In the genomic region with DNA sequence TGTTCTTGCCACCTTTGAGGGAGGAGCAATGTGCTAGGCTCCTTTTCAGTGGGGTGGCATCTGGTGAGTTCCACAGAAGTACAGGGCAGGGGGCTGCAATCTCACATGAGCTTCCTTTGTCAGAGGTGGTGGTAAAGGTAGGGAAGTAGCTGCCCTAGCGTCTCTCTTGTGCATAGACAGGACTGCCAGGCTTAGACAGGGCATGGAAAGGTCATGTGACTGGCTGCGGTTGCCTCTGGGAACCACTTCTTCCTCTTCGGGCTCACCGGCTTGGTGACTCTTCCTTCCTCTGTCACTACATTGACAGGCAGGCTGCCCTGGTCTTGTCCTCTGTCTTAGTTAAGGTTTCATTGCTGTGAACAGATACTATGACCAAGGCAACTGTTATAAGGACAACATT, we compare ENCODE assay signal across 13 mouse cellular contexts.
DNase-seq lines count a peak whose midpoint lies in the region; ATAC-seq and TF ChIP-seq lines count a peak whose summit lies in the region.
"Had no signal": no experiment of that assay in that cellular context is flagged by ENCODE, and none has a peak within 500 bp of the region (broad histone marks: within the 10 kb centered on the region; RNA-seq: fewer than 3 reads in every experiment).

No protein-coding gene starts in this region.

- no peaks in the 10 kb centered on the region for H3K9me3 ChIP-seq in kidney, embryonic 15.5 days (replicated peaks)
- H3K9me3 ChIP-seq: heart, embryonic 13.5 days had no signal

- H3K4me1 ChIP-seq in spleen, adult 2 months (ENCODE audit: control insufficient read depth, insufficient read depth, insufficient read length) = peaks cover 18% of the 10 kb centered on the region; the same call in 1 of the 2 replicates
- H3K4me1 ChIP-seq in kidney, embryonic 15.5 days = 0 out of 2 replicates have a peak, but pooled peaks cover 1% of the 10 kb centered on the region

- TF ChIP-seq POLR2A in spleen, adult 2 months (IDR thresholded peaks at IDR 0.05; ENCODE audit: low read depth, low read length) = no peak

- H3K36me3 ChIP-seq in spleen, adult 2 months (ENCODE audit: control insufficient read depth, insufficient read depth, low read length) = peaks cover 2% of the 10 kb centered on the region; the same call in 1 of the 2 replicates
- H3K36me3 ChIP-seq in kidney, embryonic 15.5 days = peaks cover 80% of the 10 kb centered on the region
- H3K36me3 ChIP-seq: G1E had no signal

- H3K4me3 ChIP-seq in spleen, adult 2 months (ENCODE audit: extremely low read depth, insufficient read depth, insufficient read length) = no peak overlapping the region; the same call in 1 of the 2 replicates
- no peak overlapping the region for H3K4me3 ChIP-seq in kidney, embryonic 15.5 days (replicated peaks)
- H3K4me3 ChIP-seq: heart, embryonic 13.5 days had no signal

- no peak for ATAC-seq in kidney, embryonic 15.5 days (replicated peaks; ENCODE audit: low FRiP score)

- H3K27ac ChIP-seq in spleen, adult 2 months (ENCODE audit: insufficient read depth, low read length) = 0 out of 2 replicates have a peak overlapping the region, but pooled peaks have one; percentile 13
- no peak overlapping the region for H3K27ac ChIP-seq in kidney, embryonic 15.5 days
- H3K27ac ChIP-seq: heart, embryonic 13.5 days had no signal

- H3K27me3 ChIP-seq in spleen, adult 2 months (ENCODE audit: control insufficient read depth, insufficient read depth, low read length) = no peaks in the 10 kb centered on the region
- no peaks in the 10 kb centered on the region for H3K27me3 ChIP-seq in kidney, embryonic 15.5 days

- H3K9ac ChIP-seq in kidney, embryonic 15.5 days = no peak overlapping the region
- H3K9ac ChIP-seq: heart, embryonic 13.5 days had no signal

- 4% methylated on average over 4 of the region's 4 CpGs for WGBS in spleen, adult 2 months
- 91% methylated on average over 4 of the region's 4 CpGs for WGBS in kidney, embryonic 15.5 days

- TF ChIP-seq CTCF in spleen, adult 2 months (IDR thresholded peaks at IDR 0.05; ENCODE audit: extremely low read depth, insufficient read depth, insufficient read length, insufficient replicate concordance) = peak; percentile 1; the same call in 1 of the 2 replicates

- DNase-seq in CD4-positive helper T cell, adult 2 months (ENCODE audit: low read depth, low spot score) = peak; percentile 79
- DNase-seq in brain, adult 2 months (ENCODE audit: low read depth, low spot score) = peak; percentile 29
- DNase-seq in lung, postnatal 10 days = peak; percentile 16
- DNase-seq in spleen, adult 2 months (ENCODE audit: low read depth in 1 of 2, low spot score in 2 of 2) = peak; percentile 71 to 84
- no peak for DNase-seq in kidney, postnatal 10 days
- DNase-seq in retina, postnatal 1 day = no peak
- DNase-seq in heart, postnatal 10 days = no peak
- DNase-seq: adrenal gland, postnatal 10 days; cerebellum, postnatal 36 days; left cerebral cortex, postnatal 4 days had no signal

- no peak overlapping the region for H3K4me2 ChIP-seq in kidney, embryonic 15.5 days
- H3K4me2 ChIP-seq: heart, embryonic 13.5 days had no signal

- intact Hi-C loops in heart, postnatal 10 days (cut with DNase I) = loop anchor here (5.0 kb wide), 1 partner anchor 44 kb away; no protein-coding TSS in a partner anchor

Comparison
In these comparisons a context has a peak if more than half of its experiments do, and no peak if none do; other contexts are left out.
1. DNase-seq: peak in CD4-positive helper T cell, adult 2 months (single experiment), brain, adult 2 months (single experiment), lung, postnatal 10 days (single experiment) and spleen, adult 2 months (2 of 2); none in kidney, postnatal 10 days (single experiment), retina, postnatal 1 day (single experiment) and heart, postnatal 10 days (0 of 2).